Mouse (Mus musculus): Measurements from ENCODE around the gene Chchd1.

GRCm38 (mm10) chr14:20725660-20726339 is 23.0 kb downstream of the Chchd1 start:
- TF ChIP-seq POLR2A (IDR thresholded peaks at IDR 0.05; ENCODE audit: low read depth, low read length), result no peak
- TF ChIP-seq E2F4 (IDR thresholded peaks at IDR 0.05; ENCODE audit: insufficient replicate concordance, low read depth, low read length), result no peak
- no peak for TF ChIP-seq CTCF (conservative IDR thresholded peaks at IDR 0.05 in 1 of 2, IDR thresholded peaks at IDR 0.05 in 1 of 2; ENCODE audit: low read depth in 2 of 2, low read length in 2 of 2)
- TF ChIP-seq BHLHE40 (IDR thresholded peaks at IDR 0.05; ENCODE audit: low read depth, low read length), result no peak
- no peak for TF ChIP-seq USF1 (IDR thresholded peaks at IDR 0.05; ENCODE audit: low read depth, low read length)
- TF ChIP-seq ZKSCAN1 (IDR thresholded peaks at IDR 0.05; ENCODE audit: borderline replicate concordance, low read depth, low read length), result no peak
- TF ChIP-seq CHD2 (IDR thresholded peaks at IDR 0.05; ENCODE audit: low read length), result no peak
- TF ChIP-seq MAZ (IDR thresholded peaks at IDR 0.05; ENCODE audit: low read depth, low read length), result no peak
- no peak for TF ChIP-seq MAFK (IDR thresholded peaks at IDR 0.05; ENCODE audit: insufficient replicate concordance, low read length)
- TF ChIP-seq ZNF384 (IDR thresholded peaks at IDR 0.05; ENCODE audit: low read depth, low read length), result no peak
